Mouse (Mus musculus) layer of hippocampus, postnatal 14 days (tissue): ENCODE measurements around the gene Lrrc38. TPM values are rescaled to one million over a fixed set of nuclear protein-coding genes. Genes with fewer than 3 reads are reported as not detected.

Experiments used
- DNase-seq, 2 experiments: peaks; one replicate each; pipeline ENCODE4 v3.0.0; 2021 to 2022; ENCODE audit warnings: low spot score in 2 of 2, mixed read lengths in 1 of 2
- total RNA-seq, 2 experiments: library from RNA; stranded (reverse); gene quantifications; 2 replicates each; pipeline ENCODE4 v1.2.3; 2021

The Lrrc38 gene
- total RNA-seq, 2 experiments from 2014 or later, result 0.81 to 0.95 TPM

- DNase-seq, result no peak
These were observed 774 bp downstream of the Lrrc38 start for GRCm38 (mm10) chr4:143350047-143351015.

GRCm38 (mm10) chr4:143352301-143352700 lies 2.7 kb downstream of the Lrrc38 start:
- no peak for DNase-seq

GRCm38 (mm10) chr4:143361520-143361919 lies 12.0 kb downstream of the Lrrc38 start:
- DNase-seq, result no peak

GRCm38 (mm10) chr4:143366415-143367041 lies 17.0 kb downstream of the Lrrc38 start:
- no peak for DNase-seq

GRCm38 (mm10) chr4:143379480-143379879 lies 29.9 kb downstream of the Lrrc38 start:
- DNase-seq, result no peak

- DNase-seq, result peak; percentile 17 to 43
These were observed 30.6 kb downstream of the Lrrc38 start for GRCm38 (mm10) chr4:143379931-143380715.

GRCm38 (mm10) chr4:143380716-143381004 lies 31.1 kb downstream of the Lrrc38 start:
- DNase-seq, result peak in 1 of 2 experiments; percentile 14

- DNase-seq, result peak in 1 of 2 experiments; percentile 26
These were observed 32.6 kb downstream of the Lrrc38 start for GRCm38 (mm10) chr4:143382163-143382562.

GRCm38 (mm10) chr4:143383646-143384045 lies 34.1 kb downstream of the Lrrc38 start:
- DNase-seq, result no peak

GRCm38 (mm10) chr4:143388955-143389702 lies 39.6 kb downstream of the Lrrc38 start:
- DNase-seq, result peak in 1 of 2 experiments; percentile 25

GRCm38 (mm10) chr4:143394181-143394580 lies 44.6 kb downstream of the Lrrc38 start, which contains the start of gene Pramel1:
TSS of gene Pramel1 (plus strand) at chr4:143394428.
- DNase-seq, result no peak

GRCm38 (mm10) chr4:143411566-143412218 lies 62.1 kb downstream of the Lrrc38 start:
- peak in 1 of 2 experiments; percentile 14 for DNase-seq

GRCm38 (mm10) chr4:143412219-143413092 lies 62.9 kb downstream of the Lrrc38 start, which contains the start of gene Pramef8:
TSS of gene Pramef8 (plus strand) at chr4:143412426.
- peak; percentile 92 to 96 for DNase-seq

- no peak for DNase-seq
These were observed 64.1 kb downstream of the Lrrc38 start for GRCm38 (mm10) chr4:143413621-143414020.

- DNase-seq, result peak in 1 of 2 experiments; percentile 6
These were observed 64.6 kb downstream of the Lrrc38 start for GRCm38 (mm10) chr4:143414121-143414520.
